Mouse (Mus musculus) embryonic facial prominence, embryonic 14.5 days (tissue): ENCODE results near the gene Srgap2. TPM values are rescaled to one million over a fixed set of nuclear protein-coding genes. Genes with fewer than 3 reads are reported as not detected.

Experiments used
- ATAC-seq: fragments of 200-750 bp; cut with Nextera tagmentation; 2 replicates; pipeline ENCODE4 v1.8.0; 2017; ENCODE audit warnings: low read depth, moderate number of reproducible peaks, moderate TSS enrichment
- DNase-seq: peaks from one replicate; pipeline ENCODE4 v3.0.0-alpha.2; 2015; ENCODE audit warnings: low spot score
- H3K27ac ChIP-seq: fragments of 300-500 bp; sonication (generic); replicated peaks from 2 replicates; pipeline ENCODE4 v1.5.1; 2014; ENCODE audit warnings: low read depth, mild to moderate bottlenecking, low read length, moderate library complexity
- H3K27me3 ChIP-seq: fragments of 300-500 bp; sonication (generic); replicated peaks from 2 replicates; pipeline ENCODE4 v1.6.1; 2014; ENCODE audit warnings: low read length; ENCODE audit not compliant: control insufficient read depth, insufficient read depth
- H3K36me3 ChIP-seq: fragments of 300-500 bp; sonication (generic); 2 replicates; pipeline ENCODE4 v1.6.1; 2014; ENCODE audit warnings: low read length, mixed read lengths; ENCODE audit not compliant: control insufficient read depth, insufficient read depth
- H3K4me1 ChIP-seq: fragments of 300-500 bp; sonication (generic); 2 replicates; pipeline ENCODE4 v1.6.1; 2014; ENCODE audit warnings: antibody characterized with exemption, low read length; ENCODE audit not compliant: control insufficient read depth, insufficient read depth
- H3K4me2 ChIP-seq: fragments of 300-500 bp; sonication (generic); 2 replicates; pipeline ENCODE4 v1.6.1; 2014; ENCODE audit warnings: low read depth, mild to moderate bottlenecking, low read length, moderate library complexity, mixed read lengths
- H3K4me3 ChIP-seq: fragments of 300-500 bp; sonication (generic); 2 replicates; pipeline ENCODE4 v1.5.1; 2014; ENCODE audit warnings: low read depth, mild to moderate bottlenecking, low read length
- H3K9ac ChIP-seq: fragments of 300-500 bp; sonication (generic); 2 replicates; pipeline ENCODE4 v1.6.1; 2014; ENCODE audit warnings: low read depth, mild to moderate bottlenecking, low read length, moderate library complexity, mixed read lengths
- H3K9me3 ChIP-seq: fragments of 300-500 bp; sonication (generic); 2 replicates; pipeline ENCODE4 v1.6.1; 2016; ENCODE audit warnings: low read length; ENCODE audit not compliant: control insufficient read depth
- WGBS: fragments of 180-500 bp; shearing (Covaris S2); extraction: QIAGEN DNeasy Blood & Tissue Kit; methylation state at CpG from one replicate; pipeline ENCODE4 v1.1.7; 2014; 5-methylcytosine and 5-hydroxymethylcytosine counted together
- polyA plus RNA-seq: library from polyadenylated mRNA; unstranded; fragments of >200 nt; fragmentation: Nextera tagmentation; extraction: Ambion mirVana; gene quantifications from 2 replicates; pipeline ENCODE4 v1.2.1, GENCODE M21; 2014

Gene Srgap2
- polyA plus RNA-seq, 1 experiment from 2014 or later, result 21.3 TPM

GRCm38 (mm10) chr1:131447333-131447732, 79.8 kb downstream of the Srgap2 start:
- H3K4me1 ChIP-seq, result no peaks in the 10 kb centered on the region
- DNase-seq (no peak), ATAC-seq (no peak)
- no peak overlapping the region for H3K27ac ChIP-seq
- H3K9ac ChIP-seq, result no peak overlapping the region
- no peaks in the 10 kb centered on the region for H3K9me3 ChIP-seq
- no peaks in the 10 kb centered on the region for H3K36me3 ChIP-seq
- H3K4me2 ChIP-seq, result no peak overlapping the region
- 92% methylated on average over 3 of the region's 3 CpGs for WGBS
- H3K27me3 ChIP-seq, result no peaks in the 10 kb centered on the region
- H3K4me3 ChIP-seq, result no peak overlapping the region

- H3K9ac ChIP-seq, result no peak overlapping the region
- H3K27ac ChIP-seq, result no peak overlapping the region
- no peaks in the 10 kb centered on the region for H3K9me3 ChIP-seq
- no peak overlapping the region for H3K4me3 ChIP-seq
- DNase-seq (no peak), ATAC-seq (no peak)
- no peaks in the 10 kb centered on the region for H3K4me1 ChIP-seq
- WGBS, result 93% methylated on average over 4 of the region's 4 CpGs
- no peak overlapping the region for H3K4me2 ChIP-seq
- H3K36me3 ChIP-seq, result no peaks in the 10 kb centered on the region
- H3K27me3 ChIP-seq, result no peaks in the 10 kb centered on the region
Observed at GRCm38 (mm10) chr1:131446577-131446976, 80.6 kb downstream of the Srgap2 start.

GRCm38 (mm10) chr1:131438556-131438955, 88.6 kb downstream of the Srgap2 start:
- 81% methylated on average over 11 of the region's 11 CpGs for WGBS
- 0 out of 2 replicates have a peak, but pooled peaks have one; percentile 33 for ATAC-seq

GRCm38 (mm10) chr1:131437975-131438374, 89.2 kb downstream of the Srgap2 start:
- no peak for DNase-seq

More at GRCm38 (mm10) chr1:131438556-131438955, 88.6 kb downstream of the Srgap2 start:
- Histone ChIP-seq H3K27ac (no peak overlapping the region), H3K4me1 (no peaks in the 10 kb centered on the region), H3K36me3 (no peaks in the 10 kb centered on the region), H3K4me2 (no peak overlapping the region), H3K9me3 (no peaks in the 10 kb centered on the region), H3K27me3 (no peaks in the 10 kb centered on the region), H3K4me3 (no peak overlapping the region), H3K9ac (no peak overlapping the region)
- DNase-seq, result no peak

GRCm38 (mm10) chr1:131436609-131437008, 90.5 kb downstream of the Srgap2 start:
- Histone ChIP-seq H3K9ac (no peak overlapping the region), H3K4me2 (no peak overlapping the region), H3K4me3 (no peak overlapping the region), H3K27ac (no peak overlapping the region), H3K36me3 (no peaks in the 10 kb centered on the region), H3K27me3 (no peaks in the 10 kb centered on the region), H3K9me3 (no peaks in the 10 kb centered on the region), H3K4me1 (0 out of 2 replicates have a peak, but pooled peaks cover 7% of the 10 kb centered on the region)
- ATAC-seq, result no peak
- DNase-seq, result peak; percentile 66
- 74% methylated on average over 7 of the region's 7 CpGs for WGBS

More at GRCm38 (mm10) chr1:131437975-131438374, 89.2 kb downstream of the Srgap2 start:
- Histone ChIP-seq H3K27me3 (no peaks in the 10 kb centered on the region), H3K4me3 (no peak overlapping the region), H3K36me3 (no peaks in the 10 kb centered on the region), H3K9ac (no peak overlapping the region), H3K4me1 (no peaks in the 10 kb centered on the region), H3K27ac (no peak overlapping the region), H3K4me2 (no peak overlapping the region), H3K9me3 (no peaks in the 10 kb centered on the region)
- ATAC-seq, result 0 out of 2 replicates have a peak, but pooled peaks have one; percentile 22

GRCm38 (mm10) chr1:131431456-131432246, 95.5 kb downstream of the Srgap2 start:
- Histone ChIP-seq H3K36me3 (no peaks in the 10 kb centered on the region), H3K27me3 (no peaks in the 10 kb centered on the region), H3K9ac (no peak overlapping the region), H3K4me2 (no peak overlapping the region), H3K27ac (no peak overlapping the region), H3K9me3 (no peaks in the 10 kb centered on the region), H3K4me3 (no peak overlapping the region), H3K4me1 (peaks cover 22% of the 10 kb centered on the region)
- peak; percentile 86 for DNase-seq
- ATAC-seq, result peak; percentile 69
- WGBS, result 60% methylated on average over 5 of the region's 5 CpGs

GRCm38 (mm10) chr1:131427140-131427821, 99.9 kb downstream of the Srgap2 start:
- H3K9me3 ChIP-seq, result no peaks in the 10 kb centered on the region
- peaks cover 22% of the 10 kb centered on the region for H3K4me1 ChIP-seq
- DNase-seq (peak; percentile 91), ATAC-seq (peak; percentile 85)
- no peak overlapping the region for H3K4me3 ChIP-seq
- no peaks in the 10 kb centered on the region for H3K36me3 ChIP-seq
- WGBS, result 17% methylated on average over 5 of the region's 5 CpGs
- peak overlapping the region; percentile 31; the same call in 1 of the 2 replicates for H3K27ac ChIP-seq
- H3K9ac ChIP-seq, result no peak overlapping the region
- no peaks in the 10 kb centered on the region for H3K27me3 ChIP-seq
- H3K4me2 ChIP-seq, result no peak overlapping the region

GRCm38 (mm10) chr1:131423061-131423460, 104.1 kb downstream of the Srgap2 start:
- Histone ChIP-seq H3K36me3 (no peaks in the 10 kb centered on the region), H3K4me1 (peaks cover 19% of the 10 kb centered on the region), H3K9ac (no peak overlapping the region), H3K27me3 (no peaks in the 10 kb centered on the region), H3K27ac (no peak overlapping the region), H3K4me2 (no peak overlapping the region), H3K9me3 (no peaks in the 10 kb centered on the region), H3K4me3 (no peak overlapping the region)
- DNase-seq (no peak), ATAC-seq (no peak)
- 87% methylated on average over 3 of the region's 3 CpGs for WGBS
